Mouse (Mus musculus): ENCODE data around the gene Gskip. TPM values are rescaled to one million over a fixed set of nuclear protein-coding genes. Genes with fewer than 3 reads are reported as not detected.
A peak's percentile ranks its signal among the peaks of the same experiment; 100 is the strongest.

Gskip gene
- 1 to 10 TPM; 7.0 to 7.6 TPM for total RNA-seq (2021)

GRCm38 (mm10) chr12:105683933-105684901, at the start of gene Gskip:
Gene Gskip (plus strand): TSS chr12:105684829.
- peak; percentile 14 for DNase-seq (ENCODE audit: low spot score)
- intact Hi-C loops (cut with DNase I): loop anchor here (2.0 to 10.0 kb wide), 3 partner anchors 38 to 331 kb away; partner anchors contain the start of genes Papola and Vrk1

- intact Hi-C loops (cut with DNase I): no loop called here
- DNase-seq (ENCODE audit: low spot score): no peak
Measured at GRCm38 (mm10) chr12:105636551-105636950, 48.1 kb upstream of the Gskip start.

GRCm38 (mm10) chr12:105637554-105637953, 47.1 kb upstream of the Gskip start:
- intact Hi-C loops (cut with DNase I): no loop called here
- DNase-seq (ENCODE audit: low spot score): no peak

GRCm38 (mm10) chr12:105642770-105643321, 41.8 kb upstream of the Gskip start:
- intact Hi-C loops (cut with DNase I): no loop called here
- DNase-seq (ENCODE audit: low spot score): no peak

- no peak for DNase-seq (ENCODE audit: low spot score)
- intact Hi-C loops (cut with DNase I): no loop called here
Measured at GRCm38 (mm10) chr12:105655850-105656249, 28.8 kb upstream of the Gskip start.

GRCm38 (mm10) chr12:105676274-105676673, 8.4 kb upstream of the Gskip start:
- intact Hi-C loops (cut with DNase I): no loop called here
- DNase-seq (ENCODE audit: low spot score): no peak

- intact Hi-C loops (cut with DNase I): no loop called here
- DNase-seq (ENCODE audit: low spot score): no peak
Measured at GRCm38 (mm10) chr12:105678211-105678610, 6.4 kb upstream of the Gskip start.

GRCm38 (mm10) chr12:105678762-105679161, 5.9 kb upstream of the Gskip start:
- intact Hi-C loops (cut with DNase I): no loop called here
- DNase-seq (ENCODE audit: low spot score): no peak

GRCm38 (mm10) chr12:105685001-105685691, 517 bp downstream of the Gskip start, which contains the start of gene Atg2b:
Gene Atg2b (minus strand): TSS chr12:105685211.
- DNase-seq (ENCODE audit: low spot score): peak; percentile 90
- intact Hi-C loops (cut with DNase I): loop anchor here (2.0 to 10.0 kb wide), 2 partner anchors 100 to 330 kb away; partner anchors contain the start of genes Papola and Vrk1

- no peak for DNase-seq (ENCODE audit: low spot score)
- intact Hi-C loops (cut with DNase I): loop anchor here (10.0 kb wide), 1 partner anchor 328 kb away; the partner anchor contains the start of gene Vrk1
Measured at GRCm38 (mm10) chr12:105686791-105687190, 2.2 kb downstream of the Gskip start.

- intact Hi-C loops (cut with DNase I): loop anchor here (10.0 kb wide), 1 partner anchor 327 kb away; the partner anchor contains the start of gene Vrk1
Measured at GRCm38 (mm10) chr12:105687416-105687815, 2.8 kb downstream of the Gskip start.

GRCm38 (mm10) chr12:105688546-105688945, 3.9 kb downstream of the Gskip start:
- no peak for DNase-seq (ENCODE audit: low spot score)
- intact Hi-C loops (cut with DNase I): loop anchor here (10.0 kb wide), 1 partner anchor 326 kb away; the partner anchor contains the start of gene Vrk1

More at GRCm38 (mm10) chr12:105687416-105687815, 2.8 kb downstream of the Gskip start:
- no peak for DNase-seq (ENCODE audit: low spot score)

- intact Hi-C loops (cut with DNase I): loop anchor here (10.0 kb wide), 1 partner anchor 325 kb away; the partner anchor contains the start of gene Vrk1
- no peak for DNase-seq (ENCODE audit: low spot score)
Measured at GRCm38 (mm10) chr12:105689435-105689834, 4.8 kb downstream of the Gskip start.

GRCm38 (mm10) chr12:105694021-105694420, 9.4 kb downstream of the Gskip start:
- DNase-seq (ENCODE audit: low spot score): no peak
- intact Hi-C loops (cut with DNase I): no loop called here

GRCm38 (mm10) chr12:105695848-105696247, 11.2 kb downstream of the Gskip start:
- intact Hi-C loops (cut with DNase I): no loop called here
- no peak for DNase-seq (ENCODE audit: low spot score)

- intact Hi-C loops (cut with DNase I): no loop called here
Measured at GRCm38 (mm10) chr12:105697104-105697780, 12.6 kb downstream of the Gskip start.

GRCm38 (mm10) chr12:105700433-105700832, 15.8 kb downstream of the Gskip start:
- intact Hi-C loops (cut with DNase I): no loop called here
- no peak for DNase-seq (ENCODE audit: low spot score)

More at GRCm38 (mm10) chr12:105697104-105697780, 12.6 kb downstream of the Gskip start:
- DNase-seq (ENCODE audit: low spot score): no peak

GRCm38 (mm10) chr12:105705799-105706487, 21.3 kb downstream of the Gskip start, which contains the start of gene Ak7:
Gene Ak7 (plus strand): TSS chr12:105705976.
- intact Hi-C loops (cut with DNase I): no loop called here
- peak; percentile 17 for DNase-seq (ENCODE audit: low spot score)

- no peak for DNase-seq (ENCODE audit: low spot score)
- intact Hi-C loops (cut with DNase I): no loop called here
Measured at GRCm38 (mm10) chr12:105718616-105719015, 34.0 kb downstream of the Gskip start.
